Mouse (Mus musculus) cerebellum, adult 11-12 months (tissue): ENCODE data around the gene Akr1b3.
"Not testable (repeated sequence)": the region's sequence is repeated elsewhere in the genome, so short reads cannot be mapped to it uniquely, and the experiment has no call there.

Experiments used
- DNase-seq: peaks from one replicate; pipeline ENCODE4 v3.0.0; 2022

The Akr1b3 gene

GRCm38 (mm10) chr6:34316854-34317771 is at the start of gene Akr1b3:
Gene Akr1b3, minus strand, starts transcription at chr6:34317478.
- DNase-seq: peak; percentile 86

- DNase-seq: no peak
Observed at GRCm38 (mm10) chr6:34364217-34365136, 47.2 kb upstream of the Akr1b3 start.

GRCm38 (mm10) chr6:34355841-34356240 is 38.6 kb upstream of the Akr1b3 start:
- no peak for DNase-seq

- no peak for DNase-seq
Observed at GRCm38 (mm10) chr6:34355349-34355747, 38.1 kb upstream of the Akr1b3 start.

- DNase-seq: no peak
Observed at GRCm38 (mm10) chr6:34354354-34355348, 37.4 kb upstream of the Akr1b3 start.

- DNase-seq: peak; percentile 83
Observed at GRCm38 (mm10) chr6:34353658-34354353, 36.5 kb upstream of the Akr1b3 start, which contains the start of gene Akr1b8. Gene Akr1b8, plus strand, starts transcription at chr6:34354119.

- DNase-seq: no peak
Observed at GRCm38 (mm10) chr6:34352401-34352800, 35.1 kb upstream of the Akr1b3 start.

- not testable (repeated sequence) for DNase-seq
Observed at GRCm38 (mm10) chr6:34351481-34351880, 34.2 kb upstream of the Akr1b3 start.

- DNase-seq: no peak
Observed at GRCm38 (mm10) chr6:34350037-34350699, 32.9 kb upstream of the Akr1b3 start.

GRCm38 (mm10) chr6:34346096-34346898 is 29.0 kb upstream of the Akr1b3 start:
- DNase-seq: peak; percentile 20

- DNase-seq: no peak
Observed at GRCm38 (mm10) chr6:34344935-34345334, 27.7 kb upstream of the Akr1b3 start.

GRCm38 (mm10) chr6:34344135-34344850 is 27.0 kb upstream of the Akr1b3 start:
- DNase-seq: no peak

GRCm38 (mm10) chr6:34343426-34343825 is 26.1 kb upstream of the Akr1b3 start:
- DNase-seq: no peak

GRCm38 (mm10) chr6:34342476-34342875 is 25.2 kb upstream of the Akr1b3 start:
- no peak for DNase-seq

GRCm38 (mm10) chr6:34341991-34342390 is 24.7 kb upstream of the Akr1b3 start:
- DNase-seq: no peak

- no peak for DNase-seq
Observed at GRCm38 (mm10) chr6:34337799-34338198, 20.5 kb upstream of the Akr1b3 start.

GRCm38 (mm10) chr6:34334673-34335072 is 17.4 kb upstream of the Akr1b3 start:
- DNase-seq: no peak

- not testable (repeated sequence) for DNase-seq
Observed at GRCm38 (mm10) chr6:34331804-34332203, 14.5 kb upstream of the Akr1b3 start.

GRCm38 (mm10) chr6:34331379-34331778 is 14.1 kb upstream of the Akr1b3 start:
- no peak for DNase-seq
